Mouse (Mus musculus): ENCODE measurements around the gene Chchd10. TPM values are rescaled to one million over a fixed set of nuclear protein-coding genes. Genes with fewer than 3 reads are reported as not detected.

Gene Chchd10
- polyA plus RNA-seq, 1 experiment from 2014 or later: 565 TPM

DNA sequence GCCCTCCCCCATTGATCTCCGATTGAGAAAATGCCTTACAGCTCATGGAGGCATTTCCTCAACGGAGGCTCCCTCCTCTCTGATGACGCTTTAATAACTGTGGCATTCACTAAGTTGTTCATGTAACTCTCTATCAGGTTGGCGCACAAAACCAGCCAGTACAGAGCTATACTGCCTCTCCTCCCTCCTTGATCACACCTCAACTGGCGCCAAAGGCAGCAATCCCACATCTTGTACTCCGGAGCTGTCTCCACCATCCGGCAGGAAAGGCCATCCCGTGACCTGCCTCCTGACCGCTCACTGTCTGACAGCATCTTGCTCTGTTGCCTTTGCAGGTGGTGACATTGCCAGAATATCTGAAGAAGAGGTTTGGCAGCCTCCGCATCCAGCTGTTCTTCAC, 40.9 kb downstream of the Chchd10 start:
- Histone ChIP-seq H3K9ac (no peak overlapping the region), H3K4me3 (no peak overlapping the region)
- 85% methylated on average over 10 of the region's 10 CpGs for WGBS

DNA sequence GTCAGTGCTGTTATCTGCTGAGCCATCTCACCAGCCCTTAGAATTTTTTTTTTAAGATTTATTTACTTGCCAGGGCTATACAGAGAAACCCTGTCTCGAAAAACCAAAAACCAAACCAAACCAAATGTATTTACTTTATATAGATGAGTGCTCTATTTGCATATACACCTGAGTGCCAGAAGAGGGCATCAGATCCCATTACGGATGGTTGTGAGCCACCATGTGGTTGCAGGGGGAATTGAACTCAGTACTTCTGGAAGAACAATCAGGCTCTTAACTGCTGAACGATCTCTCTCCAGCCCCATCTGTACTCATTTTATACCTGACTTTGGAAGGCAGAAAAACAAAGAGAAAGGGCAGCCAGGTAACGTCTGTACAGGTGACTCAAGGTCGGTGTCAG, 42.3 kb downstream of the Chchd10 start:
- no peak overlapping the region for H3K4me3 ChIP-seq
- no peaks in the 10 kb centered on the region for H3K9me3 ChIP-seq (replicated peaks)
- 77% methylated on average over 5 of the region's 5 CpGs for WGBS
- H3K4me2 ChIP-seq: no peak overlapping the region
- no peak overlapping the region for H3K9ac ChIP-seq
- no peaks in the 10 kb centered on the region; the same call in 1 of the 2 replicates for H3K27me3 ChIP-seq
- no peak overlapping the region for H3K27ac ChIP-seq
- ATAC-seq (replicated peaks; ENCODE audit: insufficient number of reproducible peaks, insufficient read depth, low FRiP score, low read depth): no peak
- H3K4me1 ChIP-seq (replicated peaks): no peaks in the 10 kb centered on the region
- no peaks in the 10 kb centered on the region for H3K36me3 ChIP-seq

More for the DNA sequence above, 40.9 kb downstream of the Chchd10 start:
- H3K27ac ChIP-seq: no peak overlapping the region
- H3K36me3 ChIP-seq: no peaks in the 10 kb centered on the region
- H3K9me3 ChIP-seq (replicated peaks): no peaks in the 10 kb centered on the region
- no peak overlapping the region for H3K4me2 ChIP-seq
- H3K4me1 ChIP-seq (replicated peaks): no peaks in the 10 kb centered on the region
- no peak for ATAC-seq (replicated peaks; ENCODE audit: insufficient number of reproducible peaks, insufficient read depth, low FRiP score, low read depth)
- H3K27me3 ChIP-seq: no peaks in the 10 kb centered on the region; the same call in 1 of the 2 replicates

DNA sequence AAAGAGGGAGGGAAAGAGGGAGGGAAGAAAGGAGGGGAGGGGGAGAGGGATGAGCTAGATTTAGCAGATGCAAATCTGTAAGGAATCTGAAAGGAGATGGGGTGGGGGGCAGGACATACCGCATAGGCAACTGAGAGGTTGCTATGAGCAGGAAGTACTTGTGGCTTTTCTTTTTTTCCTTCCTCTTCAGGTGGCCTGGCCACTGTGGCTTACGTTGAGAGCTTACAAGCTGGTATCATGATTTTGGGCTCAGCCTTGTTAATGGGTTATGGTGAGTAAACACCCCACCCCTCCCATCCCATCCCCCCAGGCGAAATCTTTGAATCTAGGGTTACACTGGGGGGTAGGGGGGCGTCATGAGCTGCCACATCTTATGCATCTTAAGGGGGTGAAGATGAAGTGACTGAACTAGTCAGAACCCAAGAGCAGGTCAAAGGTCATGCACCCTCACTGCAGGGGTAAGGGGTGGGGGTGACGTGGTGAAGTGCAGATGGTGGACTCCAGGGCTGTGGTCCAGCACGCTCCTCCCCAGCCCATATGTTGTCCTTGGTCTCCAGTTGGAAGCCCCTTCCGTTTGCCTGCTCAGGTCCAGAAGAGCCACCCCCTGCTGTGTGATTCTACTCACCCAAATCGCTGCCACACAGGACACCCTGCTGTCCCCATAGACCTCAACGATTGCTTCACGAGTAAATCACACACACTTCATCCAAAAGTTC, 45.3 kb downstream of the Chchd10 start:
- 39% methylated on average over 10 of the region's 10 CpGs for WGBS
- H3K4me3 ChIP-seq: no peak overlapping the region
- no peaks in the 10 kb centered on the region for H3K27me3 ChIP-seq
- no peak overlapping the region for H3K27ac ChIP-seq
- no peaks in the 10 kb centered on the region for H3K4me1 ChIP-seq (replicated peaks)
- no peak overlapping the region for H3K9ac ChIP-seq
- no peaks in the 10 kb centered on the region for H3K9me3 ChIP-seq (replicated peaks)
- H3K36me3 ChIP-seq: no peaks in the 10 kb centered on the region
- no peak overlapping the region for H3K4me2 ChIP-seq
- ATAC-seq (replicated peaks; ENCODE audit: insufficient number of reproducible peaks, insufficient read depth, low FRiP score, low read depth): no peak; the same call in 1 of the 2 replicates

DNA sequence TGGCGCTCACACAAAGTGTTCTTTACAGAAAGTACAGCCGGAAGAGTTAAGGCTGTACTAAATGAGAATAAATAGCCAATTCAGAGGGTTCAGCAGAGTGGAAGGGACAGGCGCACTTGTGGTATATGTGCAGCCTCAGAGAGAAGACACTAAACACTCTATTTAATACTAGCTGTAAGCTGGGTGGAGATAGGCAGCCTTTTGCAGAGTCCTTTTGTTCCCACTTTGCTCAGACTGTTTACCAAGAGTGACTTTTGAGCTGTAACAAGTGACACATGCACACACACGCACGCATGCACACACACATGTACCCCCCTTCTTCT, 45.9 kb downstream of the Chchd10 start:
- Histone ChIP-seq H3K27me3 (no peaks in the 10 kb centered on the region), H3K9ac (no peak overlapping the region), H3K36me3 (no peaks in the 10 kb centered on the region), H3K9me3 (replicated peaks) (no peaks in the 10 kb centered on the region), H3K27ac (no peak overlapping the region), H3K4me3 (no peak overlapping the region), H3K4me2 (no peak overlapping the region), H3K4me1 (replicated peaks) (no peaks in the 10 kb centered on the region)
- 91% methylated on average over 5 of the region's 5 CpGs for WGBS
- no peak for ATAC-seq (replicated peaks; ENCODE audit: insufficient number of reproducible peaks, insufficient read depth, low FRiP score, low read depth)

DNA sequence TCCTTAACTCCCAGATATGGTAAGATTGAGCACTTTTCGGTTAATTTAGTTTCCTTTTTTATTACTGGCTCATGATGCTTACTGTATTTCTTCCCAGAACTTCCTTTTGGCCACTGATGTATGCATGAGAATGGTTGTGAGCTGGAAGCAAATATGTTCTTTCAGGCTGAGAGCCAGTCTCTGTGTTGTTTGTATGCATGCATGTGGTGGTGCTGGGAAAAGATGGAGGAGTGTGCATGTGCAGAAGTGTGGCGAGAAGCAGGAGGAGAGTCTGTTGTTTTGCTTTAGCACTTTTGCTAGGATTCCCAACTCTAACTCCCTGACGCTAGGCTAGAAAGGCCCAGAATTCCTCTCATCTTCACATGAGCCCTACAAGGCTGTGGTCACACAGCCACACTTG, 46.5 kb downstream of the Chchd10 start:
- 72% methylated on average over 3 of the region's 3 CpGs for whole genome bisulfite sequencing
- Histone ChIP-seq H3K4me3 (no peak overlapping the region), H3K9me3 (replicated peaks) (no peaks in the 10 kb centered on the region), H3K9ac (no peak overlapping the region), H3K4me1 (replicated peaks) (no peaks in the 10 kb centered on the region), H3K36me3 (no peaks in the 10 kb centered on the region), H3K27ac (no peak overlapping the region), H3K27me3 (no peaks in the 10 kb centered on the region), H3K4me2 (no peak overlapping the region)
- no peak for ATAC-seq (replicated peaks; ENCODE audit: insufficient number of reproducible peaks, insufficient read depth, low FRiP score, low read depth)

Other genes with a start within 250 kb of the Chchd10 start
- gene Cabin1, start 168.8 kb upstream of the Chchd10 start, polyA plus RNA-seq (2015; fragmentation: Nextera tagmentation; extraction: Ambion mirVana): 25.2 and 26.7 TPM in 2 replicates
- 40.0 and 40.9 TPM in 2 replicates for gene Ddt, start 159.7 kb upstream of the Chchd10 start, polyA plus RNA-seq (2015; fragmentation: Nextera tagmentation; extraction: Ambion mirVana)
- not detected in 2 replicates for gene Gm20441, start 152.2 kb upstream of the Chchd10 start, polyA plus RNA-seq (2015; fragmentation: Nextera tagmentation; extraction: Ambion mirVana)
- 4.4 and 8.3 TPM in 2 replicates for gene Gstt3, start 151.7 kb upstream of the Chchd10 start, polyA plus RNA-seq (2015; fragmentation: Nextera tagmentation; extraction: Ambion mirVana)
- gene Gstt1, start 134.5 kb upstream of the Chchd10 start, polyA plus RNA-seq (2015; fragmentation: Nextera tagmentation; extraction: Ambion mirVana): 7.4 and 14.1 TPM in 2 replicates
- not detected in 2 replicates for gene Gstt4, start 110.6 kb upstream of the Chchd10 start, polyA plus RNA-seq (2015; fragmentation: Nextera tagmentation; extraction: Ambion mirVana)
- gene Gstt2, start 95.7 kb upstream of the Chchd10 start, polyA plus RNA-seq (2015; fragmentation: Nextera tagmentation; extraction: Ambion mirVana): 10.4 and 16.3 TPM in 2 replicates
- gene Mif, start 72.9 kb upstream of the Chchd10 start, polyA plus RNA-seq (2015; fragmentation: Nextera tagmentation; extraction: Ambion mirVana): 1,758 and 1,798 TPM in 2 replicates
- gene Derl3, start 39.7 kb upstream of the Chchd10 start, polyA plus RNA-seq (2015; fragmentation: Nextera tagmentation; extraction: Ambion mirVana): 1.4 and 1.9 TPM in 2 replicates
- gene Smarcb1, start 11.5 kb upstream of the Chchd10 start, polyA plus RNA-seq (2015; fragmentation: Nextera tagmentation; extraction: Ambion mirVana): 93.7 and 118 TPM in 2 replicates
- 25.6 and 38.1 TPM in 2 replicates for gene Mmp11, start 3.4 kb downstream of the Chchd10 start, polyA plus RNA-seq (2015; fragmentation: Nextera tagmentation; extraction: Ambion mirVana)
- gene Gm867, start 7.5 kb downstream of the Chchd10 start, polyA plus RNA-seq (2015; fragmentation: Nextera tagmentation; extraction: Ambion mirVana): 0.68 and 0.71 TPM in 2 replicates
- 0.32 and 0.35 TPM in 2 replicates for gene Vpreb3, start 9.9 kb downstream of the Chchd10 start, polyA plus RNA-seq (2015; fragmentation: Nextera tagmentation; extraction: Ambion mirVana)
- gene Gm5134, start 21.4 kb downstream of the Chchd10 start, polyA plus RNA-seq (2015; fragmentation: Nextera tagmentation; extraction: Ambion mirVana): 0.05 and 0.15 TPM in 2 replicates
- 10.1 and 14.0 TPM in 2 replicates for gene Zfp280b, start 99.5 kb downstream of the Chchd10 start, polyA plus RNA-seq (2015; fragmentation: Nextera tagmentation; extraction: Ambion mirVana)
- gene Slc5a4b, start 177.8 kb downstream of the Chchd10 start, polyA plus RNA-seq (2015; fragmentation: Nextera tagmentation; extraction: Ambion mirVana): not detected in 2 replicates
- not detected in 2 replicates for gene Slc5a4a, start 214.3 kb downstream of the Chchd10 start, polyA plus RNA-seq (2015; fragmentation: Nextera tagmentation; extraction: Ambion mirVana)

Data from heart, embryonic 15.5 days (tissue).